Mouse (Mus musculus) hindbrain, embryonic 14.5 days (tissue): ENCODE measurements around the gene Gm10563. TPM values are rescaled to one million over a fixed set of nuclear protein-coding genes. Genes with fewer than 3 reads are reported as not detected.
"Not testable (repeated sequence)": the region's sequence is repeated elsewhere in the genome, so short reads cannot be mapped to it uniquely, and the experiment has no call there.

ENCODE experiments used
- ATAC-seq: fragments of 200-750 bp; cut with Nextera tagmentation; 2 replicates; pipeline ENCODE4 v1.8.0; 2017; ENCODE audit warnings: moderate number of reproducible peaks, mild to moderate bottlenecking, moderate TSS enrichment, moderate library complexity; ENCODE audit not compliant: low FRiP score
- DNase-seq: peaks from one replicate; pipeline ENCODE4 v3.0.0-alpha.2; 2015; ENCODE audit warnings: low spot score
- H3K27ac ChIP-seq: fragments of 300-500 bp; sonication (generic); 2 replicates; pipeline ENCODE4 v1.5.1; 2014; ENCODE audit warnings: mild to moderate bottlenecking, moderate library complexity
- H3K27me3 ChIP-seq: fragments of 300-500 bp; sonication (generic); 2 replicates; pipeline ENCODE4 v1.6.1; 2014; ENCODE audit warnings: mild to moderate bottlenecking, low read length, mixed read lengths; ENCODE audit not compliant: control insufficient read depth, insufficient read depth
- H3K36me3 ChIP-seq: fragments of 300-500 bp; sonication (generic); replicated peaks from 2 replicates; pipeline ENCODE4 v1.6.1; 2014; ENCODE audit not compliant: control insufficient read depth, insufficient read depth
- H3K4me1 ChIP-seq: fragments of 300-500 bp; sonication (generic); replicated peaks from 2 replicates; pipeline ENCODE4 v1.6.1; 2014; ENCODE audit warnings: antibody characterized with exemption, low read length, mixed read lengths; ENCODE audit not compliant: control insufficient read depth, insufficient read depth
- H3K4me2 ChIP-seq: fragments of 300-500 bp; sonication (generic); replicated peaks from 2 replicates; pipeline ENCODE4 v1.6.1; 2014; ENCODE audit warnings: mild to moderate bottlenecking, moderate library complexity
- H3K4me3 ChIP-seq: fragments of 300-500 bp; sonication (generic); replicated peaks from 2 replicates; pipeline ENCODE4 v1.5.1; 2014; ENCODE audit warnings: mild to moderate bottlenecking, low read length
- H3K9ac ChIP-seq: fragments of 300-500 bp; sonication (generic); 2 replicates; pipeline ENCODE4 v1.6.1; 2014
- H3K9me3 ChIP-seq: fragments of 300-500 bp; sonication (generic); 2 replicates; pipeline ENCODE4 v1.6.1; 2016; ENCODE audit warnings: low read length; ENCODE audit not compliant: control insufficient read depth
- WGBS: fragments of 180-500 bp; shearing (Covaris S2); extraction: QIAGEN DNeasy Blood & Tissue Kit; methylation state at CpG from one replicate; pipeline ENCODE4 v1.1.7; 2014; 5-methylcytosine and 5-hydroxymethylcytosine counted together
- polyA plus RNA-seq: library from polyadenylated mRNA; unstranded; fragments of >200 nt; fragmentation: Nextera tagmentation; extraction: Ambion mirVana; gene quantifications from 2 replicates; pipeline ENCODE4 v1.2.1, GENCODE M21; 2014

Gm10563 gene
- not detected in 2 replicates for polyA plus RNA-seq

- 100% methylated on average over 2 of the region's 2 CpGs for WGBS
- not testable (repeated sequence) for ATAC-seq
Observed at GRCm38 (mm10) chr4:155645308-155645707, at the start of gene Gm10563. Gm10563 (minus strand) TSS chr4:155645408.

DNA sequence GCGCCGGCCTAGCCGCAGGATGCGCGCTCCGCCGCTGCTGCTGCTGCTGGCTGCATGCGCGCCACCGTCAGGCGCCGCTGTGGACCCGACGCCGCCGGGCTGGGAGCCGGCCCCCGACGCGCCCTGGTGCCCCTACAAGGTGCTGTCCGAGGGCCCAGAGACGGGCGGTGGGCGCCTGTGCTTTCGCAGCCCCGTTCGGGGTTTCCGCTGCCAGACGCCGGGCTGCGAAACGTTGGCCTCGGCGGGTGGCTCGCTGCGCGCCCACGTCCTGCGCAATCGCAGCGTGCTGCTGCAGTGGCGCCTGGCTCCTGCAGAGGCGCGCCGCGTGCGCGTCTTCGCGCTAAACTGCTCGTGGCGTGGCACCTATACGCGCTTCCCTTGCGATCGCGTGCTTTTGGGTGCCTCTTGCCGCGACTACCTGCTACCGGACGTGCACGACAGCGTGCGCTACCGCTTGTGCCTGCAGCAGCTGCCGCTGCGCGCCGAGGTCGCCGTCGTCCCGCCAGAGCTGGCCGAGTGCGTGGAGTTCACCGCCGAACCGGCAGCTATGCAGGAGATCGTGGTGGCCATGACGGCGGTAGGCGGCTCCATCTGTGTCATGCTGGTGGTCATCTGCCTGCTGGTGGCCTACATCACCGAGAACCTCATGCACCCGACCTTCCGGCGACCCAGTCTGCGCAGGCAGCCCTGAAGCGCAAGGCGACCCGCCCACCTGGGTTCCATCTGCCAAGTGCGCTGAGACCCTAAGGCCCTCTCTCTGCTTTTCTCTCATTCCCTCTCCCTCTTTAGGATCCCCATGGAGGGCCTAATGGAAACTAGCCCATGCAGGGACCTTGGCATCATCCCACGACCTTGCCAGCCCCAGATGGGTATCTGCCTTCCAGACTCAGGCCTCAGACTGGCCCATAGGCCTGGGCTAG, 49.5 kb upstream of the Gm10563 start:
- H3K4me1 ChIP-seq, result peaks cover 20% of the 10 kb centered on the region
- H3K4me3 ChIP-seq, result peak overlapping the region; percentile 62
- H3K27ac ChIP-seq, result peak overlapping the region; percentile 95
- H3K9ac ChIP-seq, result peak overlapping the region; percentile 87
- 1% methylated on average over 82 of the region's 92 CpGs for WGBS
- peak; percentile 85 for ATAC-seq
- no peaks in the 10 kb centered on the region for H3K9me3 ChIP-seq
- peak; percentile 78 for DNase-seq
- peak overlapping the region; percentile 68 for H3K4me2 ChIP-seq
- no peaks in the 10 kb centered on the region for H3K36me3 ChIP-seq
- H3K27me3 ChIP-seq, result no peaks in the 10 kb centered on the region

More at GRCm38 (mm10) chr4:155645308-155645707, at the start of gene Gm10563:
- H3K4me3 ChIP-seq, H3K27ac ChIP-seq, H3K4me1 ChIP-seq, H3K9me3 ChIP-seq, DNase-seq, H3K4me2 ChIP-seq, H3K9ac ChIP-seq, H3K27me3 ChIP-seq: not testable (repeated sequence)
- H3K36me3 ChIP-seq, result peaks cover 97% of the 10 kb centered on the region

- DNase-seq, result peak; percentile 73
- no peaks in the 10 kb centered on the region for H3K27me3 ChIP-seq
- peak within 1 kb of the TSS; percentile 62 for H3K4me3 ChIP-seq
- H3K27ac ChIP-seq, result peak within 1 kb of the TSS; percentile 95
- ATAC-seq, result peak; percentile 81
- 0% methylated on average over 36 of the region's 47 CpGs for WGBS
- H3K9me3 ChIP-seq, result no peaks in the 10 kb centered on the region
- H3K9ac ChIP-seq, result peak within 1 kb of the TSS; percentile 87
- no peaks in the 10 kb centered on the region for H3K36me3 ChIP-seq
- H3K4me1 ChIP-seq, result peaks cover 20% of the 10 kb centered on the region
- peak within 1 kb of the TSS; percentile 68 for H3K4me2 ChIP-seq
Observed at GRCm38 (mm10) chr4:155694111-155694481, 48.9 kb upstream of the Gm10563 start, which contains the start of gene Fndc10. Fndc10 (plus strand) TSS chr4:155694342.

- WGBS, result 95% methylated on average over 3 of the region's 3 CpGs
- Histone ChIP-seq H3K36me3 (no peaks in the 10 kb centered on the region), H3K4me1 (peaks cover 20% of the 10 kb centered on the region), H3K27ac (no peak overlapping the region), H3K9me3 (no peaks in the 10 kb centered on the region), H3K27me3 (no peaks in the 10 kb centered on the region), H3K4me3 (no peak overlapping the region), H3K4me2 (no peak overlapping the region), H3K9ac (no peak overlapping the region)
- ATAC-seq (no peak), DNase-seq (no peak)
Observed at GRCm38 (mm10) chr4:155692421-155692820, 47.2 kb upstream of the Gm10563 start.

GRCm38 (mm10) chr4:155690571-155691375, 45.6 kb upstream of the Gm10563 start:
- Histone ChIP-seq H3K36me3 (no peaks in the 10 kb centered on the region), H3K4me1 (peaks cover 8% of the 10 kb centered on the region), H3K4me3 (no peak overlapping the region), H3K9ac (no peak overlapping the region), H3K27ac (no peak overlapping the region), H3K4me2 (no peak overlapping the region), H3K9me3 (no peaks in the 10 kb centered on the region), H3K27me3 (no peaks in the 10 kb centered on the region)
- DNase-seq, result no peak
- no peak for ATAC-seq
- WGBS, result 80% methylated on average over 12 of the region's 12 CpGs

DNA sequence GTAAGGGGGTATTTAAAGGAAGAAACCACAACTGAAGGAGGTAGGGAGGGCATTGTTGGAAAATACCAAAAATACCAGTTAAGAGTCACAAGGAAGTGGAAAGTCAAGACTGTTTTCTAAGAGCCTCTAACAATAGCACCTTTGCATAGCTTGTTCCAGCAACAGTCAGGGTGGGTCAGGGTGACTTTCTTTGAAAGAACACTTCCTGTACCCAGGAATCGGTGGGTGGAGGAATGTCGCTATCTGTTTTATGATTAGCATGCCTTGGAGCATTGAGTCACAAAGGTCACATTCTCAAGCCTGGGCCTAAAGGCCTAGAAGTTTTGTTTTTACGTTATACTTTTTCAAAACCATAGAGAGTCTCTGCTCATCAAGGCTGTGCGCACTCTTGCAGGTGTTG, 42.6 kb upstream of the Gm10563 start:
- ATAC-seq, H3K4me1 ChIP-seq, H3K27ac ChIP-seq, H3K9me3 ChIP-seq, H3K4me3 ChIP-seq, DNase-seq, H3K4me2 ChIP-seq, H3K27me3 ChIP-seq, H3K9ac ChIP-seq, H3K36me3 ChIP-seq: not testable (repeated sequence)
- 91% methylated on average over 4 of the region's 4 CpGs for WGBS

DNA sequence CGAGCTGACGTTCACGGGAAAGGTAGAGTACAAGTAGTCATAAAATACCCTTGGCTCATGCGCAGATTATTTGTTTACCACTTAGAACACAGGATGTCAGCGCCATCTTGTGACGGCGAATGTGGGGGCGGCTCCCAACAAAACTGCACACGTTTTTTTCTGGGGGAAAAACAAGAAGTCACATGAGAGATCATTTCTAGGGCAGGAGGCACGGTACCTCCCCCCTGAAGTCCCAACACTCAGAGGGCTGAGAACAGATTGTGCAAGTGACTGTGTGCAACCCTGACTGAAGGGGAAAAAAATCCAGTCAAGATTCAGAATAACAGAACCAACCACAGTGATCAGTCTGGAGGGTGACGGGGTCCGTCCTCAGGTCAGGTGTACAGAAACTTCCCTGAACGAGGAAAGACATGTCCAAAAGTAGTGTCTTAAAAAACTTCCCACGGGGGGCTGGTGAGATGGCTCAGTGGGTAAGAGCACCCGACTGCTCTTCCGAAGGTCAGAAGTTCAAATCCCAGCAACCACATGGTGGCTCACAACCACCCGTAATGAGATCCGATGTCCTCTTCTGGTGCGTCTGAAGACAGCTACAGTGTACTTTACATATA, 38.6 kb upstream of the Gm10563 start:
- not testable (repeated sequence) for H3K27ac ChIP-seq, H3K4me3 ChIP-seq, H3K9ac ChIP-seq, H3K36me3 ChIP-seq, DNase-seq, H3K9me3 ChIP-seq, H3K4me1 ChIP-seq, ATAC-seq, H3K4me2 ChIP-seq, H3K27me3 ChIP-seq
- WGBS, result 92% methylated on average over 15 of the region's 19 CpGs

GRCm38 (mm10) chr4:155675991-155676390, 30.8 kb upstream of the Gm10563 start:
- Histone ChIP-seq H3K4me3 (no peak overlapping the region), H3K4me2 (no peak overlapping the region), H3K36me3 (no peaks in the 10 kb centered on the region), H3K27me3 (no peaks in the 10 kb centered on the region), H3K4me1 (no peaks in the 10 kb centered on the region), H3K9me3 (no peaks in the 10 kb centered on the region), H3K27ac (no peak overlapping the region), H3K9ac (no peak overlapping the region)
- ATAC-seq, result no peak
- 85% methylated on average over 2 of the region's 2 CpGs for WGBS
- no peak for DNase-seq

DNA sequence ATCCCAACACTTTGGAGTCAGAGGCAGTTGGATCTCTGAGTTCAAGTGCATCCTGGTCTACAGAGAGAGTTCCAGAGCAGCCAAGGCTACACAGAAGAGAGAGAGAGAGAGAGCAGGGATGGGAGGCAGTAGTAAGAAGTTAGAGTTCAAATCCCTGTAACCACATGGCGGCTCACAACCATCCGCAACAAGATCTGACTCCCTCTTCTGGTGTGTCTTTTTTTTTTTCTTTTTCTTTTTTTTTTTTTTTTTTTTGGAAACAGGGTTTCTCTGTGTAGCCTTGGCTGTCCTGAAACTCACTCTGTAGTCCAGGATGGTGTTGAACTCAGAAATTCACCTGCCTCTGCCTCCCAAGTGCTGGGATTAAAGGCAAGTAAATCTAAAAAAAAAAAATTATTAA, 26.9 kb upstream of the Gm10563 start:
- ATAC-seq, result no peak
- Histone ChIP-seq H3K27ac (no peak overlapping the region), H3K9ac (no peak overlapping the region), H3K27me3 (no peaks in the 10 kb centered on the region), H3K4me3 (no peak overlapping the region), H3K4me1 (peaks cover 9% of the 10 kb centered on the region), H3K4me2 (no peak overlapping the region), H3K9me3 (no peaks in the 10 kb centered on the region), H3K36me3 (no peaks in the 10 kb centered on the region)
- DNase-seq, result no peak
- 67% methylated on average over 2 of the region's 2 CpGs for WGBS
